Mouse (Mus musculus): Measurements from ENCODE around the gene Muc4. TPM values are rescaled to one million over a fixed set of nuclear protein-coding genes. Genes with fewer than 3 reads are reported as not detected.
A peak's percentile ranks its signal among the peaks of the same experiment; 100 is the strongest.

Muc4 gene
- total RNA-seq (2021), result not detected

- DNase-seq (ENCODE audit: low spot score in 2 of 2), result no peak
- intact Hi-C loops (cut with DNase I), result no loop called here
Observed at GRCm38 (mm10) chr16:32735586-32735985, at the start of gene Muc4. Muc4 (plus strand) TSS chr16:32735886.

- intact Hi-C loops (cut with DNase I), result no loop called here
- no peak for DNase-seq (ENCODE audit: low spot score in 2 of 2)
Observed at GRCm38 (mm10) chr16:32685998-32686397, 49.7 kb upstream of the Muc4 start.

GRCm38 (mm10) chr16:32687221-32687620, 48.5 kb upstream of the Muc4 start:
- DNase-seq (ENCODE audit: low spot score in 2 of 2), result no peak
- intact Hi-C loops (cut with DNase I), result no loop called here

GRCm38 (mm10) chr16:32688770-32689169, 46.9 kb upstream of the Muc4 start:
- DNase-seq (ENCODE audit: low spot score in 2 of 2), result no peak
- intact Hi-C loops (cut with DNase I), result loop anchor here (1.0 kb wide), 1 partner anchor 50 kb away; no protein-coding TSS in a partner anchor

GRCm38 (mm10) chr16:32689501-32689900, 46.2 kb upstream of the Muc4 start:
- intact Hi-C loops (cut with DNase I), result loop anchor here (1.0 kb wide), 1 partner anchor 51 kb away; no protein-coding TSS in a partner anchor
- DNase-seq (ENCODE audit: low spot score in 2 of 2), result peak; percentile 73 to 74

- intact Hi-C loops (cut with DNase I), result loop anchor here (5.0 kb wide), 1 partner anchor 115 kb away; the partner anchor contains the start of gene Smbd1
- DNase-seq (ENCODE audit: low spot score in 2 of 2), result no peak
Observed at GRCm38 (mm10) chr16:32696841-32697464, 38.7 kb upstream of the Muc4 start.

- intact Hi-C loops (cut with DNase I), result loop anchor here (5.0 kb wide), 1 partner anchor 114 kb away; the partner anchor contains the start of gene Smbd1
- DNase-seq (ENCODE audit: low spot score in 2 of 2), result no peak
Observed at GRCm38 (mm10) chr16:32697665-32698446, 37.8 kb upstream of the Muc4 start.

- no peak for DNase-seq (ENCODE audit: low spot score in 2 of 2)
- intact Hi-C loops (cut with DNase I), result loop anchor here (5.0 kb wide), 1 partner anchor 114 kb away; the partner anchor contains the start of gene Smbd1
Observed at GRCm38 (mm10) chr16:32698550-32698949, 37.1 kb upstream of the Muc4 start.

- no peak for DNase-seq (ENCODE audit: low spot score in 2 of 2)
- intact Hi-C loops (cut with DNase I), result no loop called here
Observed at GRCm38 (mm10) chr16:32703312-32703912, 32.3 kb upstream of the Muc4 start.

- intact Hi-C loops (cut with DNase I), result no loop called here
- no peak for DNase-seq (ENCODE audit: low spot score in 2 of 2)
Observed at GRCm38 (mm10) chr16:32705606-32706005, 30.1 kb upstream of the Muc4 start.

GRCm38 (mm10) chr16:32707111-32707823, 28.4 kb upstream of the Muc4 start:
- DNase-seq (ENCODE audit: low spot score in 2 of 2), result no peak
- intact Hi-C loops (cut with DNase I), result no loop called here

GRCm38 (mm10) chr16:32707824-32708456, 27.7 kb upstream of the Muc4 start:
- intact Hi-C loops (cut with DNase I), result no loop called here
- no peak for DNase-seq (ENCODE audit: low spot score in 2 of 2)

GRCm38 (mm10) chr16:32708457-32709033, 27.1 kb upstream of the Muc4 start:
- intact Hi-C loops (cut with DNase I), result no loop called here
- DNase-seq (ENCODE audit: low spot score in 2 of 2), result no peak

- DNase-seq (ENCODE audit: low spot score in 2 of 2), result no peak
- intact Hi-C loops (cut with DNase I), result no loop called here
Observed at GRCm38 (mm10) chr16:32709116-32709515, 26.6 kb upstream of the Muc4 start.

- DNase-seq (ENCODE audit: low spot score in 2 of 2), result peak; percentile 10 to 63
- intact Hi-C loops (cut with DNase I), result loop anchor here (5.0 kb wide), 1 partner anchor 72 kb away; no protein-coding TSS in a partner anchor
Observed at GRCm38 (mm10) chr16:32710426-32711070, 25.1 kb upstream of the Muc4 start.

- DNase-seq (ENCODE audit: low spot score in 2 of 2), result no peak
- intact Hi-C loops (cut with DNase I), result loop anchor here (5.0 kb wide), 1 partner anchor 70 kb away; no protein-coding TSS in a partner anchor
Observed at GRCm38 (mm10) chr16:32712202-32712601, 23.5 kb upstream of the Muc4 start.

- DNase-seq (ENCODE audit: low spot score in 2 of 2), result no peak
- intact Hi-C loops (cut with DNase I), result loop anchor here (5.0 kb wide), 1 partner anchor 69 kb away; no protein-coding TSS in a partner anchor
Observed at GRCm38 (mm10) chr16:32713556-32713955, 22.1 kb upstream of the Muc4 start.

- intact Hi-C loops (cut with DNase I), result no loop called here
- no peak for DNase-seq (ENCODE audit: low spot score in 2 of 2)
Observed at GRCm38 (mm10) chr16:32715364-32715763, 20.3 kb upstream of the Muc4 start.
